8 mouse cellular contexts compared by ENCODE assay signal in genomic region chr16:32610460-32611255, GRCm38 (mm10). TPM values are rescaled to one million over a fixed set of nuclear protein-coding genes. Genes with fewer than 3 reads are reported as not detected.
A peak's percentile ranks its signal among the peaks of the same experiment; 100 is the strongest.
DNase-seq lines count a peak whose midpoint lies in the region; ATAC-seq and TF ChIP-seq lines count a peak whose summit lies in the region.

No protein-coding gene starts in this region.

- H3K9ac ChIP-seq in forebrain, embryonic 14.5 days (ENCODE audit: low read length): peak overlapping the region; percentile 88; the same call in 1 of the 2 replicates
- no peak overlapping the region for H3K9ac ChIP-seq in neural tube, embryonic 15.5 days (replicated peaks)

- H3K27ac ChIP-seq in thymus, adult 2 months (ENCODE audit: control insufficient read depth, insufficient read depth, low read length): no peak overlapping the region
- H3K27ac ChIP-seq in forebrain, embryonic 14.5 days (ENCODE audit: low read depth, low read length): no peak overlapping the region
- no peak overlapping the region for H3K27ac ChIP-seq in neural tube, embryonic 15.5 days (replicated peaks)

- peaks cover 3% of the 10 kb centered on the region; the same call in 1 of the 2 replicates for H3K4me1 ChIP-seq in thymus, adult 2 months (replicated peaks; ENCODE audit: control insufficient read depth, insufficient read depth, low read length)
- H3K4me1 ChIP-seq in forebrain, embryonic 14.5 days (ENCODE audit: control insufficient read depth, insufficient read depth, low read length): peaks cover 9% of the 10 kb centered on the region
- H3K4me1 ChIP-seq in neural tube, embryonic 15.5 days: peaks cover 18% of the 10 kb centered on the region

- ATAC-seq in forebrain, embryonic 14.5 days: no peak
- ATAC-seq in neural tube, embryonic 15.5 days (ENCODE audit: low FRiP score): no peak

- H3K36me3 ChIP-seq in thymus, adult 2 months (ENCODE audit: control insufficient read depth, insufficient read depth, low read length): peaks cover 13% of the 10 kb centered on the region
- H3K36me3 ChIP-seq in forebrain, embryonic 14.5 days (ENCODE audit: control insufficient read depth, insufficient read depth, low read length): peaks cover 15% of the 10 kb centered on the region
- peaks cover 14% of the 10 kb centered on the region for H3K36me3 ChIP-seq in neural tube, embryonic 15.5 days

- H3K4me2 ChIP-seq in forebrain, embryonic 14.5 days (ENCODE audit: low read length): peak overlapping the region; percentile 68
- H3K4me2 ChIP-seq in neural tube, embryonic 15.5 days: peak overlapping the region; percentile 66

- no peaks in the 10 kb centered on the region for H3K27me3 ChIP-seq in thymus, adult 2 months (ENCODE audit: control insufficient read depth, insufficient read depth, low read length)
- H3K27me3 ChIP-seq in forebrain, embryonic 14.5 days (replicated peaks; ENCODE audit: control insufficient read depth, insufficient read depth, low read length): no peaks in the 10 kb centered on the region
- no peaks in the 10 kb centered on the region for H3K27me3 ChIP-seq in neural tube, embryonic 15.5 days (replicated peaks)

- 12% methylated on average over 5 of the region's 5 CpGs for WGBS in thymus, adult 2 months
- WGBS in forebrain, embryonic 14.5 days: 70% methylated on average over 5 of the region's 5 CpGs
- 26% methylated on average over 5 of the region's 5 CpGs for WGBS in large intestine, adult 2 months
- WGBS in neural tube, embryonic 15.5 days: 74% methylated on average over 5 of the region's 5 CpGs

- TF ChIP-seq CTCF in thymus, adult 2 months (IDR thresholded peaks at IDR 0.05; ENCODE audit: borderline replicate concordance, control insufficient read depth, extremely low read depth, insufficient read depth, low read length, poor library complexity): no peak

- TF ChIP-seq POLR2A in thymus, adult 2 months (IDR thresholded peaks at IDR 0.05; ENCODE audit: control insufficient read depth, extremely low read depth, insufficient read depth, low read length, poor library complexity): no peak

- no peaks in the 10 kb centered on the region for H3K9me3 ChIP-seq in forebrain, embryonic 14.5 days (replicated peaks; ENCODE audit: control insufficient read depth, low read length)
- H3K9me3 ChIP-seq in neural tube, embryonic 15.5 days (replicated peaks): no peaks in the 10 kb centered on the region

- DNase-seq in thymus, adult 2 months: peak; percentile 4
- no peak for DNase-seq in thymus, postnatal 14 days
- no peak for DNase-seq in forebrain, embryonic 14.5 days (ENCODE audit: low spot score)
- DNase-seq in large intestine, adult 2 months (ENCODE audit: low read depth, low spot score): peak; percentile 64
- no peak for DNase-seq in right cerebral cortex, adult 18-20 months
- no peak for DNase-seq in layer of hippocampus, adult 8-10 months (ENCODE audit: low spot score in 2 of 2)
- DNase-seq in adipocyte (ENCODE audit: low spot score): no peak

- 0 out of 2 replicates have a peak overlapping the region, but pooled peaks have one; percentile 5 for H3K4me3 ChIP-seq in thymus, adult 2 months (ENCODE audit: control insufficient read depth, insufficient read depth, low read length)
- peak overlapping the region; percentile 88 for H3K4me3 ChIP-seq in forebrain, embryonic 14.5 days (ENCODE audit: low read depth, low read length)
- H3K4me3 ChIP-seq in neural tube, embryonic 15.5 days (replicated peaks): peak overlapping the region; percentile 92

RNA-seq across cellular contexts. Expression of gene Tfrc, which starts 1.9 kb away (rescaled TPM):
- polyA plus RNA-seq in thymus, adult 2 months (2012; rRNA removed): 11.7 and 14.2 TPM in 2 replicates
- polyA plus RNA-seq in forebrain, embryonic 14.5 days (2014; fragmentation: Nextera tagmentation; extraction: Ambion mirVana): 43.9 and 56.0 TPM in 2 replicates
- 21.1 and 22.8 TPM in 2 replicates for polyA plus RNA-seq in large intestine, adult 2 months (2012; rRNA removed)
- 32.7 and 33.1 TPM in 2 replicates for polyA plus RNA-seq in neural tube, embryonic 15.5 days (2015; fragmentation: Nextera tagmentation; extraction: Ambion mirVana)
- 10 to 100 TPM; 54.4 to 75.4 (median 58.0) TPM for total RNA-seq in layer of hippocampus, adult 8-10 months (2022)

RNA-seq across cellular contexts. Expression of gene Tnk2, which starts 33.0 kb away (rescaled TPM):
- polyA plus RNA-seq in thymus, adult 2 months (2012; rRNA removed): 479 and 508 TPM in 2 replicates
- 11.2 and 13.1 TPM in 2 replicates for polyA plus RNA-seq in forebrain, embryonic 14.5 days (2014; fragmentation: Nextera tagmentation; extraction: Ambion mirVana)
- polyA plus RNA-seq in large intestine, adult 2 months (2012; rRNA removed): 38.2 and 53.6 TPM in 2 replicates
- 20.0 and 23.2 TPM in 2 replicates for polyA plus RNA-seq in neural tube, embryonic 15.5 days (2015; fragmentation: Nextera tagmentation; extraction: Ambion mirVana)
- 100 to 1,000 TPM; 206 to 238 (median 222) TPM for total RNA-seq in layer of hippocampus, adult 8-10 months (2022)

Comparison
In these comparisons a context has a peak if more than half of its experiments do, and no peak if none do; other contexts are left out.
1. DNase-seq: peak in thymus, adult 2 months (single experiment) and large intestine, adult 2 months (single experiment); none in thymus, postnatal 14 days (single experiment), forebrain, embryonic 14.5 days (single experiment), right cerebral cortex, adult 18-20 months (single experiment), layer of hippocampus, adult 8-10 months (0 of 2) and adipocyte (single experiment).
2. H3K4me3 ChIP-seq: peak in every context shown above with its lines; median percentile 92 in neural tube, embryonic 15.5 days; 88 in forebrain, embryonic 14.5 days; 5 in thymus, adult 2 months.